In genomic region chr12:4082132-4083001, GRCm38 (mm10) we compare ENCODE assay signal across 8 mouse cellular contexts. TPM values are rescaled to one million over a fixed set of nuclear protein-coding genes. Genes with fewer than 3 reads are reported as not detected.
DNase-seq lines count a peak whose midpoint lies in the region; ATAC-seq and TF ChIP-seq lines count a peak whose summit lies in the region.

Gene Dnajc27 (plus strand): TSS chr12:4082583.

- peak within 1 kb of the TSS; percentile 59 for H3K4me2 ChIP-seq in forebrain, embryonic 13.5 days
- peak within 1 kb of the TSS; percentile 83 for H3K4me2 ChIP-seq in liver, postnatal 0 days (ENCODE audit: low read depth, low read length)
- H3K4me2 ChIP-seq in neural tube, embryonic 14.5 days (ENCODE audit: low read depth, low read length), result peak within 1 kb of the TSS; percentile 69

- peak within 1 kb of the TSS; percentile 59; the same call in 1 of the 2 replicates for H3K27ac ChIP-seq in ES-Bruce4 (ENCODE audit: insufficient read depth, low read length)
- H3K27ac ChIP-seq in forebrain, embryonic 13.5 days, result peak within 1 kb of the TSS; percentile 90
- peak within 1 kb of the TSS; percentile 78 for H3K27ac ChIP-seq in liver, postnatal 0 days (ENCODE audit: low read depth)
- peak within 1 kb of the TSS; percentile 98 for H3K27ac ChIP-seq in neural tube, embryonic 14.5 days (ENCODE audit: low read depth, low read length)

- H3K4me1 ChIP-seq in ES-Bruce4 (ENCODE audit: control insufficient read depth, insufficient read depth, low read length), result no peaks in the 10 kb centered on the region
- peaks cover 19% of the 10 kb centered on the region for H3K4me1 ChIP-seq in forebrain, embryonic 13.5 days
- H3K4me1 ChIP-seq in liver, postnatal 0 days (ENCODE audit: insufficient read depth), result no peaks in the 10 kb centered on the region
- peaks cover 4% of the 10 kb centered on the region; the same call in 1 of the 2 replicates for H3K4me1 ChIP-seq in neural tube, embryonic 14.5 days (ENCODE audit: control insufficient read depth, insufficient read depth, low read length)

- intact Hi-C loops in heart, postnatal 10 days (cut with DNase I), result loop anchor here (5.0 kb wide), 1 partner anchor 420 kb away; no protein-coding TSS in a partner anchor

- 6% methylated on average over 59 of the region's 59 CpGs for WGBS in forebrain, embryonic 13.5 days
- 6% methylated on average over 59 of the region's 59 CpGs for WGBS in large intestine, adult 2 months
- 6% methylated on average over 58 of the region's 59 CpGs for WGBS in liver, postnatal 0 days (ENCODE audit: insufficient replicate concordance)
- WGBS in neural tube, embryonic 14.5 days, result 4% methylated on average over 59 of the region's 59 CpGs

- no peaks in the 10 kb centered on the region for H3K27me3 ChIP-seq in ES-Bruce4 (ENCODE audit: control insufficient read depth, insufficient read depth, low read length, poor library complexity, severe bottlenecking)
- no peaks in the 10 kb centered on the region for H3K27me3 ChIP-seq in forebrain, embryonic 13.5 days
- no peaks in the 10 kb centered on the region for H3K27me3 ChIP-seq in liver, postnatal 0 days (ENCODE audit: insufficient read depth, low read length)
- H3K27me3 ChIP-seq in neural tube, embryonic 14.5 days (ENCODE audit: control insufficient read depth, insufficient read depth, low read length), result no peaks in the 10 kb centered on the region

- TF ChIP-seq CTCF in ES-Bruce4 (IDR thresholded peaks at IDR 0.05; ENCODE audit: low read depth, low read length), result no peak
- TF ChIP-seq CTCF in liver, postnatal 0 days (IDR thresholded peaks at IDR 0.05; ENCODE audit: low read depth), result no peak

- TF ChIP-seq EP300 in ES-Bruce4 (IDR thresholded peaks at IDR 0.05; ENCODE audit: insufficient read depth, low read depth, low read length), result no peak
- TF ChIP-seq EP300 in liver, postnatal 0 days (IDR thresholded peaks at IDR 0.05; ENCODE audit: low read depth), result no peak

- peaks cover 10% of the 10 kb centered on the region for H3K36me3 ChIP-seq in ES-Bruce4 (ENCODE audit: control insufficient read depth, insufficient read depth, low read length, poor library complexity, severe bottlenecking)
- peaks cover 18% of the 10 kb centered on the region for H3K36me3 ChIP-seq in forebrain, embryonic 13.5 days (ENCODE audit: poor library complexity, severe bottlenecking)
- H3K36me3 ChIP-seq in liver, postnatal 0 days (replicated peaks; ENCODE audit: insufficient read depth, low read length), result peaks cover 4% of the 10 kb centered on the region; the same call in 1 of the 2 replicates
- peaks cover 14% of the 10 kb centered on the region for H3K36me3 ChIP-seq in neural tube, embryonic 14.5 days (ENCODE audit: control insufficient read depth, insufficient read depth, low read length)

- peak; percentile 97 to 98 for DNase-seq in heart, postnatal 10 days
- peak; percentile 57 for DNase-seq in large intestine, adult 2 months (ENCODE audit: low read depth, low spot score)
- peak; percentile 91 for DNase-seq in liver, postnatal 0 days
- peak; percentile 97 for DNase-seq in testis, postnatal 10 days (ENCODE audit: low spot score)

- peak; percentile 26 for TF ChIP-seq POLR2A in ES-Bruce4 (IDR thresholded peaks at IDR 0.05; ENCODE audit: insufficient read depth, low read length)

- peak within 1 kb of the TSS; percentile 62 for H3K9ac ChIP-seq in ES-Bruce4 (ENCODE audit: low read depth, poor library complexity, severe bottlenecking)
- H3K9ac ChIP-seq in forebrain, embryonic 13.5 days, result peak within 1 kb of the TSS; percentile 68
- peak within 1 kb of the TSS; percentile 56 for H3K9ac ChIP-seq in liver, postnatal 0 days (replicated peaks)
- peak within 1 kb of the TSS; percentile 78 for H3K9ac ChIP-seq in neural tube, embryonic 14.5 days (replicated peaks; ENCODE audit: low read depth, low read length)

- ATAC-seq in cerebellum, adult (ENCODE audit: insufficient number of reproducible peaks, low FRiP score, low TSS enrichment), result peak; percentile 91
- ATAC-seq in forebrain, embryonic 13.5 days, result peak; percentile 97
- ATAC-seq in liver, postnatal 0 days, result peak; percentile 96
- peak; percentile 97 for ATAC-seq in neural tube, embryonic 14.5 days (ENCODE audit: low read depth)

- H3K9me3 ChIP-seq in ES-Bruce4 (replicated peaks; ENCODE audit: control insufficient read depth, insufficient read depth, low read length, poor library complexity, severe bottlenecking), result no peaks in the 10 kb centered on the region
- H3K9me3 ChIP-seq in forebrain, embryonic 13.5 days (replicated peaks), result no peaks in the 10 kb centered on the region
- H3K9me3 ChIP-seq in liver, postnatal 0 days (ENCODE audit: low read length), result no peaks in the 10 kb centered on the region
- no peaks in the 10 kb centered on the region for H3K9me3 ChIP-seq in neural tube, embryonic 14.5 days (ENCODE audit: control insufficient read depth, low read length)

- H3K4me3 ChIP-seq in ES-Bruce4 (ENCODE audit: low read depth, low read length), result peak within 1 kb of the TSS; percentile 83
- peak within 1 kb of the TSS; percentile 48 for H3K4me3 ChIP-seq in forebrain, embryonic 13.5 days
- peak within 1 kb of the TSS; percentile 51 for H3K4me3 ChIP-seq in liver, postnatal 0 days (ENCODE audit: low read depth, low read length)
- H3K4me3 ChIP-seq in neural tube, embryonic 14.5 days (ENCODE audit: low read depth, low read length), result peak within 1 kb of the TSS; percentile 52

RNA-seq across cellular contexts. Expression of gene Dnajc27, which starts in this region (rescaled TPM):
- polyA plus RNA-seq in ES-Bruce4 (2011; ENCODE audit: insufficient read depth, insufficient read length, low read depth, missing spikeins), result 10.9 and 11.9 TPM in 2 replicates
- polyA plus RNA-seq in forebrain, embryonic 13.5 days (2015; fragmentation: Nextera tagmentation; extraction: Ambion mirVana), result 9.6 and 12.9 TPM in 2 replicates
- total RNA-seq in heart, postnatal 10 days (2021), result 1 to 10 TPM; 6.8 to 7.3 TPM
- 2.2 and 2.5 TPM in 2 replicates for polyA plus RNA-seq in large intestine, adult 2 months (2012; rRNA removed)
- polyA plus RNA-seq in liver, postnatal 0 days (2015; fragmentation: Nextera tagmentation; extraction: Ambion mirVana), result 0.40 and 0.59 TPM in 2 replicates
- polyA plus RNA-seq in neural tube, embryonic 14.5 days (2014; fragmentation: Nextera tagmentation; extraction: Ambion mirVana), result 21.6 and 25.6 TPM in 2 replicates

Comparison
In these comparisons a context has a peak if more than half of its experiments do, and no peak if none do; other contexts are left out.
1. Peak in every context shown above with its lines: DNase-seq, ATAC-seq, H3K4me3 ChIP-seq and H3K27ac ChIP-seq.
2. Peak in DNase-seq, ATAC-seq, H3K4me3 ChIP-seq, H3K27ac ChIP-seq, H3K9ac ChIP-seq and H3K4me2 ChIP-seq in liver, postnatal 0 days; RNA of the gene not detected or under 1 TPM.